8 mouse cellular contexts compared by ENCODE assay signal in the genomic region with DNA sequence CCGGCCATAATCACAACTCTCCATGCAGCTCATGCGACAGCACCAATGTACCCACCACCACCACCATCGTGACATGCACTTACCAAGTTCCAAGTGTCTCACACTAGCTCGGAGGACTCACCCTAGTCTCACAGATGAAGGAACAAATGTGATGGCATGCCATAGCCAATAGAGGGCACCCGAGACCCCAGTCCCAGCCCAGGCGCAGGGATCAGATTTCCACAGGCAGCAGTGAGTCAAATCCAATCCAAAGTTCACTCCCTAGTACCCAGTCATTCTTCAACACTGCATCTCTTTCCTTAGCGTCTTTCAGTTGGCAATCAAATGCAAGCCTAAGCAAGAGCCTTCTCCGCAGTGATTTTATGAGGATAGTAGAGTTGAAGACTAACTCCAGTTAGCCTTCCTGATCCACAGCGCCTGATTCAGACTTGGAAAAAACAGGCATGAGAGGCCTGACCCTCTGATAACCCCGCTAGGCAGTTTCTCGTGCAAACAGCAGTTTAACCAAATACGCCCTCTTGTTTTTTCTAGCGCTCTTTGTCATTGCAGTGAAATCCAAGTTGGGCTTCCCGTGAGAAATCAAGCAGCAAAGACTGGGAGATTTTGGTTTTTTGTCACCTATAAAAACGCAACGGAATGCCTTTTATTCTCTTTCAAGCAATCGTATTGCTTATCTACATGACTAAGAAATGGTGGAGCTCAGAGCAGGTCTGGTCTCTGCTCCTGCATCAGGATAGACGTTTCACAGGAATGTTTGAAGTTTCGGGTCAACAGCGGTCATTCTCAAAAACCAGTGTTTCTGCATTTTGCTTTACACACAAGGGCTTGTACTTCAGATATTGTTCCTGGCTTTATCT. TPM values are rescaled to one million over a fixed set of nuclear protein-coding genes. Genes with fewer than 3 reads are reported as not detected.
DNase-seq lines count a peak whose midpoint lies in the region; ATAC-seq and TF ChIP-seq lines count a peak whose summit lies in the region.

No protein-coding gene starts in this region.

- no peak overlapping the region for H3K4me2 ChIP-seq in forebrain, postnatal 0 days (ENCODE audit: low read depth)
- H3K4me2 ChIP-seq in liver, embryonic 13.5 days, result peak overlapping the region; percentile 47

- peak; percentile 32; the same call in 1 of the 2 replicates for ATAC-seq in forebrain, postnatal 0 days
- peak; percentile 51 for ATAC-seq in inflammation-experienced regulatory T-cells, adult 6 months
- ATAC-seq in liver, embryonic 13.5 days (ENCODE audit: low read depth), result peak; percentile 64

- H3K27me3 ChIP-seq in forebrain, postnatal 0 days (ENCODE audit: insufficient read depth, low read length), result no peaks in the 10 kb centered on the region
- H3K27me3 ChIP-seq in liver, embryonic 13.5 days, result no peaks in the 10 kb centered on the region

- peak; percentile 46 for DNase-seq in ovary, postnatal 36 days (ENCODE audit: low spot score)
- no peak for DNase-seq in ovary, postnatal 10 days (ENCODE audit: low spot score)
- DNase-seq in adrenal gland, postnatal 10 days, result peak; percentile 67
- DNase-seq in forebrain, postnatal 0 days, result peak; percentile 32
- peak; percentile 24 for DNase-seq in liver, embryonic 13.5 days
- peak; percentile 68 for DNase-seq in naive thymus-derived CD4-positive, alpha-beta T cell, adult 2 months (ENCODE audit: low read depth)
- no peak for DNase-seq in spleen, postnatal 36 days (ENCODE audit: low spot score in 2 of 2)

- no peak overlapping the region for H3K27ac ChIP-seq in forebrain, postnatal 0 days (ENCODE audit: low read depth, low read length)
- peak overlapping the region; percentile 58 for H3K27ac ChIP-seq in liver, embryonic 13.5 days

- no peak overlapping the region for H3K9ac ChIP-seq in forebrain, postnatal 0 days
- no peak overlapping the region for H3K9ac ChIP-seq in liver, embryonic 13.5 days

- H3K4me1 ChIP-seq in forebrain, postnatal 0 days (ENCODE audit: insufficient read depth), result no peaks in the 10 kb centered on the region
- H3K4me1 ChIP-seq in liver, embryonic 13.5 days (replicated peaks), result peaks cover 25% of the 10 kb centered on the region

- no peaks in the 10 kb centered on the region for H3K9me3 ChIP-seq in forebrain, postnatal 0 days (ENCODE audit: low read length)
- no peaks in the 10 kb centered on the region for H3K9me3 ChIP-seq in liver, embryonic 13.5 days (replicated peaks)

- no peaks in the 10 kb centered on the region for H3K36me3 ChIP-seq in forebrain, postnatal 0 days (ENCODE audit: insufficient read depth)
- H3K36me3 ChIP-seq in liver, embryonic 13.5 days, result no peaks in the 10 kb centered on the region

- no peak overlapping the region for H3K4me3 ChIP-seq in forebrain, postnatal 0 days (ENCODE audit: low read depth, low read length)
- peak overlapping the region; percentile 14; the same call in 1 of the 2 replicates for H3K4me3 ChIP-seq in liver, embryonic 13.5 days (replicated peaks)

- 36% methylated on average over 20 of the region's 20 CpGs for WGBS in forebrain, postnatal 0 days
- 27% methylated on average over 20 of the region's 20 CpGs for WGBS in liver, embryonic 13.5 days (ENCODE audit: insufficient replicate concordance)

- peak; percentile 66 for TF ChIP-seq CTCF in forebrain, postnatal 0 days (IDR thresholded peaks at IDR 0.05; ENCODE audit: low read depth)

RNA-seq across cellular contexts. Expression of a gene that starts 8.6 kb away (rescaled TPM):
- 10 to 100 TPM; 28.0 to 31.0 TPM for total RNA-seq in adrenal gland, postnatal 10 days (2021)
- total RNA-seq in forebrain, postnatal 0 days (2014; rRNA removed), result 8.1 and 10.9 TPM in 2 replicates
- 17.0 and 18.0 TPM in 2 replicates for polyA plus RNA-seq in forebrain, postnatal 0 days (2015; fragmentation: Nextera tagmentation; extraction: Ambion mirVana)
- polyA plus RNA-seq in inflammation-experienced regulatory T-cells, adult 6 months (2017; shearing (Covaris generic)), result 10 to 100 TPM; 39.3 to 44.2 (median 39.8) TPM
- polyA plus RNA-seq in liver, embryonic 13.5 days (2015; fragmentation: Nextera tagmentation; extraction: Ambion mirVana), result 36.7 and 42.9 TPM in 2 replicates

Comparison
In these comparisons a context has a peak if more than half of its experiments do, and no peak if none do; other contexts are left out.
1. DNase-seq: peak in ovary, postnatal 36 days (single experiment), adrenal gland, postnatal 10 days (single experiment), forebrain, postnatal 0 days (single experiment), liver, embryonic 13.5 days (single experiment) and naive thymus-derived CD4-positive, alpha-beta T cell, adult 2 months (single experiment); none in ovary, postnatal 10 days (single experiment) and spleen, postnatal 36 days (0 of 2).
2. Peak in every context shown above with its lines, with median percentiles within 50 percentile points of each other: ATAC-seq.